Comparison of ENCODE assay signal across 23 mouse cellular contexts in the genomic region with DNA sequence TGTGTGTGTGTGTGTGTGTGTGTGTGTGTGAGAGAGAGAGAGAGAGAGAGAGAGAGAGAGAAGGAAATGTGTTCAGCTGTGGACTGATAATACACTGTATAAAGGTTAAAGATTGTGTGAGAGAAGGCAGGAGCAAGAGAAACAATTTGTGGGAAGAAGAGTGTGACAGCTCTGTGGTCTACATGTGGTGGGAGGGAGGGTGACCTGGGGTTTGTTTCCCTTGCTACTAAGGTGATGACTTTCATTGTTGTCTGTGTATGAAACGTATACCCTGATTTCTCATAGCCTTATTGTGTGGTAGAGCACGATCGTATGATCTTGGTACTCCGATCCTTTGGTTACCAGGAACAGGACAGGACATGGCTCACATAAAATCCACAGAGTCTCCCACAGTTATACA. TPM values are rescaled to one million over a fixed set of nuclear protein-coding genes. Genes with fewer than 3 reads are reported as not detected.
A peak's percentile ranks its signal among the peaks of the same experiment; 100 is the strongest.
DNase-seq lines count a peak whose midpoint lies in the region; ATAC-seq and TF ChIP-seq lines count a peak whose summit lies in the region.
"Had no signal": no experiment of that assay in that cellular context is flagged by ENCODE, and none has a peak within 500 bp of the region (broad histone marks: within the 10 kb centered on the region; RNA-seq: fewer than 3 reads in every experiment).

No protein-coding gene starts in this region.

- H3K27ac ChIP-seq in liver, postnatal 0 days (ENCODE audit: low read depth): no peak overlapping the region
- H3K27ac ChIP-seq in hindbrain, embryonic 16.5 days (ENCODE audit: low read depth, low read length): no peak overlapping the region
- H3K27ac ChIP-seq: embryonic facial prominence, embryonic 10.5 days; forebrain, embryonic 10.5 days; gastrocnemius, adult 2 months; hindbrain, embryonic 13.5 days had no signal

- H3K9me3 ChIP-seq in liver, postnatal 0 days (ENCODE audit: low read length): no peaks in the 10 kb centered on the region
- no peaks in the 10 kb centered on the region for H3K9me3 ChIP-seq in hindbrain, embryonic 16.5 days (ENCODE audit: control insufficient read depth, low read length)
- H3K9me3 ChIP-seq: embryonic facial prominence, embryonic 10.5 days; forebrain, embryonic 10.5 days; hindbrain, embryonic 13.5 days had no signal

- H3K4me1 ChIP-seq in liver, postnatal 0 days (ENCODE audit: insufficient read depth): no peaks in the 10 kb centered on the region
- H3K4me1 ChIP-seq in hindbrain, embryonic 16.5 days (ENCODE audit: control insufficient read depth, insufficient read depth, low read depth, low read length): no peaks in the 10 kb centered on the region
- H3K4me1 ChIP-seq: embryonic facial prominence, embryonic 10.5 days; forebrain, embryonic 10.5 days; hindbrain, embryonic 13.5 days had no signal

- H3K9ac ChIP-seq in liver, postnatal 0 days (replicated peaks): no peak overlapping the region
- no peak overlapping the region for H3K9ac ChIP-seq in hindbrain, embryonic 16.5 days (ENCODE audit: low read depth, low read length)
- H3K9ac ChIP-seq: hindbrain, embryonic 13.5 days had no signal

- TF ChIP-seq EP300 in liver, postnatal 0 days (IDR thresholded peaks at IDR 0.05; ENCODE audit: low read depth): no peak

- H3K4me3 ChIP-seq in liver, postnatal 0 days (ENCODE audit: low read depth, low read length): no peak overlapping the region
- no peak overlapping the region for H3K4me3 ChIP-seq in hindbrain, embryonic 16.5 days (ENCODE audit: low read length)
- H3K4me3 ChIP-seq: embryonic facial prominence, embryonic 10.5 days; forebrain, embryonic 10.5 days; gastrocnemius, adult 2 months; hindbrain, embryonic 13.5 days had no signal

- TF ChIP-seq CTCF in liver, postnatal 0 days (IDR thresholded peaks at IDR 0.05; ENCODE audit: low read depth): no peak

- ATAC-seq in monocyte, adult 5-6 weeks (replicated peaks; ENCODE audit: insufficient number of reproducible peaks, low FRiP score, low TSS enrichment, poor library complexity, severe bottlenecking): 0 out of 2 replicates have a peak, but pooled peaks have one; percentile 17
- no peak for ATAC-seq in liver, postnatal 0 days
- no peak for ATAC-seq in hindbrain, embryonic 16.5 days
- ATAC-seq: forebrain, embryonic 14.5 days had no signal

- DNase-seq in CD4-positive helper T cell, adult 2 months (ENCODE audit: low read depth, low spot score): peak; percentile 67
- DNase-seq in T-cell, adult 2 months (ENCODE audit: low spot score): peak; percentile 67
- peak; percentile 42 for DNase-seq in induced T-regulatory cell, adult 2 months (ENCODE audit: low read depth)
- no peak for DNase-seq in liver, postnatal 0 days
- no peak for DNase-seq in urinary bladder, postnatal 14 days (ENCODE audit: low spot score)
- no peak for DNase-seq in thymus, postnatal 0 days (ENCODE audit: low spot score)
- DNase-seq: adrenal gland, postnatal 25 days; B cell, adult 2 months; cerebellum, adult 18-20 months; cerebellum, adult 9-11 months; cerebellum, postnatal 36 days; gastrocnemius, adult 2 months; gastrocnemius, postnatal 36 days; heart, adult 11 months; heart, postnatal 10 days; heart, postnatal 4 days had no signal

- H3K4me2 ChIP-seq in liver, postnatal 0 days (ENCODE audit: low read depth, low read length): no peak overlapping the region
- H3K4me2 ChIP-seq in hindbrain, embryonic 16.5 days (ENCODE audit: low read length): no peak overlapping the region
- H3K4me2 ChIP-seq: hindbrain, embryonic 13.5 days had no signal

- H3K27me3 ChIP-seq in liver, postnatal 0 days (ENCODE audit: insufficient read depth, low read length): no peaks in the 10 kb centered on the region
- H3K27me3 ChIP-seq in hindbrain, embryonic 16.5 days (replicated peaks; ENCODE audit: control insufficient read depth, insufficient read depth, low read length): no peaks in the 10 kb centered on the region
- H3K27me3 ChIP-seq: hindbrain, embryonic 13.5 days had no signal

- 74% methylated on average over 4 of the region's 4 CpGs for WGBS in liver, postnatal 0 days (ENCODE audit: insufficient replicate concordance)
- WGBS in hindbrain, embryonic 16.5 days: 93% methylated on average over 4 of the region's 4 CpGs

- no peaks in the 10 kb centered on the region for H3K36me3 ChIP-seq in liver, postnatal 0 days (replicated peaks; ENCODE audit: insufficient read depth, low read length)
- H3K36me3 ChIP-seq in hindbrain, embryonic 16.5 days (ENCODE audit: control insufficient read depth, insufficient read depth, low read length): no peaks in the 10 kb centered on the region
- H3K36me3 ChIP-seq: embryonic facial prominence, embryonic 10.5 days; forebrain, embryonic 10.5 days; G1E; hindbrain, embryonic 13.5 days had no signal

RNA-seq across cellular contexts. Expression of gene Atp10a, which starts 45.3 kb away (rescaled TPM):
- total RNA-seq in monocyte, adult 5-6 weeks (2017): 5.0 to 11.1 TPM (median 5.7 TPM) in 3 replicates
- polyA plus RNA-seq in liver, postnatal 0 days (2015; fragmentation: Nextera tagmentation; extraction: Ambion mirVana): 0.20 and 0.25 TPM in 2 replicates
- polyA plus RNA-seq in hindbrain, embryonic 16.5 days (2015; fragmentation: Nextera tagmentation; extraction: Ambion mirVana): 1.1 TPM in 2 replicates
- polyA plus RNA-seq in thymus, postnatal 0 days (2015; fragmentation: Nextera tagmentation; extraction: Ambion mirVana): 11.7 and 12.6 TPM in 2 replicates
- total RNA-seq: G1E had no signal
- polyA plus RNA-seq: G1E had no signal

Comparison
In these comparisons a context has a peak if more than half of its experiments do, and no peak if none do; other contexts are left out.
1. DNase-seq: peak in CD4-positive helper T cell, adult 2 months (single experiment), T-cell, adult 2 months (single experiment) and induced T-regulatory cell, adult 2 months (single experiment); none in liver, postnatal 0 days (single experiment), urinary bladder, postnatal 14 days (single experiment) and thymus, postnatal 0 days (single experiment).